Mouse (Mus musculus): ENCODE results near the gene Rhox2c.
"Not testable (repeated sequence)": the region's sequence is repeated elsewhere in the genome, so short reads cannot be mapped to it uniquely, and the experiment has no call there.

Rhox2c gene

DNA sequence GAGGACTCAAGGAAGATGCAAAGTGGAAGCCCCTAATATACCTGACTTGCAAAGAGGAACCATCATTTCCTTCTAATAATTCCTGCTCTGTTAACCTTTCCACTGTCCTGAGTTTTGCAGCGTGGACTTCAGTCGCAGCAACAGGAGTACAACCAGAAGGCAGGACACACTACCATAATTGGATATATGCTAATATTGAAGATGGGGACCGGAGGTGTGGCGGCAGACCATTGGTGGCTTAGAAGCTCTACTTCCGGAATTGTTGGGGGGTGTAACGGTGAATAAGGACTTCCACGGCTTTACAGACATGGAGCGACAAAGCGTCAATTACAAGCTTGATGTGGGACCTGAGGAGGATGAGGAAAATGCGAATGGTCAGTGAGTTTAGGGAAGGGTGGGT, at the start of gene Rhox2c:
Gene Rhox2c (plus strand): TSS at position 301 of the 400 bp plus-strand sequence.
- DNase-seq (ENCODE audit: low read depth) = not testable (repeated sequence)

DNA sequence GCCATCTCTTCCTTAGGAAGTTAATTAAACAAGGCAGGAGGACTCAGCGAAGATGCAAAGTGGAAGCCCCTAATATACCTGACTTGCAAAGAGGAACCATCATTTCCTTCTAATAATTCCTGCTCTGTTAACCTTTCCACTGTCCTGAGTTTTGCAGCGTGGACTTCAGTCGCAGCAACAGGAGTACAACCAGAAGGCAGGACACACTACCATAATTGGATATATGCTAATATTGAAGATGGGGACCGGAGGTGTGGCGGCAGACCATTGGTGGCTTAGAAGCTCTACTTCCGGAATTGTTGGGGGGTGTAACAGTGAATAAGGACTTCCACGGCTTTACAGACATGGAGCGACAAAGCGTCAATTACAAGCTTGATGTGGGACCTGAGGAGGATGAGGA, 41.7 kb upstream of the Rhox2c start, which contains the start of gene Rhox2b:
Gene Rhox2b (plus strand): TSS at position 301 of the 400 bp plus-strand sequence.
- not testable (repeated sequence) for DNase-seq (ENCODE audit: low read depth)

DNA sequence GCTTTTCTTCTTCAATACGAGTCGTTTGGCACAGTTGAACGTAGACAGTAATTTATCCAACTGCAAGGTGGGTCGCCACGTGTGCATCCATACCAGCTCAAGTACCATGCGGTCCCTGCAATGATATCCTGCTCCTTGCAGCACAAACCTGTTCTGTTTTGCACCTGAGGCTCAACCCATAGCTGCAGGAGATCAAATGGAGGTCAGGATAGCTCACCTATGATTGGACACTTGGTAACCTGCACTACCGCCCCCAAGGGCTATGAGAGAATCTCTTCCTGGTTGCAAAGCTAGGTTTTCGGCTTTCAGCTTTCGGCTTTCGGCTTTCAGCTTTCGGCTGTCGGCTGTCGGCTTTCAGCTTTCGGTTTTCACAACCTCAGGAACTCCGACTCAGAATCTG, 21.3 kb upstream of the Rhox2c start, which contains the start of gene Rhox4b:
Gene Rhox4b (plus strand): TSS at position 301 of the 400 bp plus-strand sequence.
- not testable (repeated sequence) for DNase-seq (ENCODE audit: low read depth)

DNA sequence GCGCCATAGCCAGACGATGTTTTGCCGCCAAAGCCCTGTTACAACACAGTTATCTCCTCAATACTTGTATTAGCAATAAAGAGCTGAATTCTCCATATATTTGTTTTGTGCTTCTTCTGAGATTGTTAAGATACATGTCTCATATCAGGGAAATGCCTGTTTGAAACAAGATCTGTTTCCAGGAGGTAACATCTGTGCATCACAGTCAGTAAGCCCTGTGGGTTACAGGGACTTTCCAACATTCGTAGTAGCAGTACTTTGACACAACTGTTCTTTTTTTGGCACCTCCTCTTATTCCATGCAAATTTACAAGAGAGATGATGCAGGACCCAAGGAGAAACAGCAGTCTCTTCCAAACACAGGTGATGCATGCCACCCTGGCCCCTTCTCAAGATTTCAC, 4.8 kb downstream of the Rhox2c start, which contains the start of gene Rhox3c:
Gene Rhox3c (plus strand): TSS at position 301 of the 400 bp plus-strand sequence.
- DNase-seq (ENCODE audit: low read depth) = not testable (repeated sequence)

DNA sequence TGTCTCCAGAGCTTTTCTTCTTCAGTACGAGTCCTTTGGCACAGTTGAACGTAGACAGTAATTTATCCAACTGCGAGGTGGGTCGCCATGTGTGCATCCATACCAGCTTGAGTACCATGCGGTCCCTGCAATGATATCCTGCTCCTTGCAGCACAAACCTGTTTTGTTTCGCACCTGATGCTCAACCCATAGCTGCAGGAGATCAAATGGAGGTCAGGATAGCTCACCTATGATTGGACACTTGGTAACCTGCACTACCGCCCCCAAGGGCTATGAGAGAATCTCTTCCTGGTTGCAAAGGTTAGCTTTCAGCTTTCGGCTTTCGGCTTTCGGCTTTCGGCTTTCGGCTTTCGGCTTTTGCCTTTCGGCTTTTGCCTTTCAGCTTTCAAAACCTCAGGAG, 26.6 kb downstream of the Rhox2c start, which contains the start of gene Rhox4c:
Gene Rhox4c (plus strand): TSS at position 301 of the 400 bp plus-strand sequence.
- not testable (repeated sequence) for DNase-seq (ENCODE audit: low read depth)

DNA sequence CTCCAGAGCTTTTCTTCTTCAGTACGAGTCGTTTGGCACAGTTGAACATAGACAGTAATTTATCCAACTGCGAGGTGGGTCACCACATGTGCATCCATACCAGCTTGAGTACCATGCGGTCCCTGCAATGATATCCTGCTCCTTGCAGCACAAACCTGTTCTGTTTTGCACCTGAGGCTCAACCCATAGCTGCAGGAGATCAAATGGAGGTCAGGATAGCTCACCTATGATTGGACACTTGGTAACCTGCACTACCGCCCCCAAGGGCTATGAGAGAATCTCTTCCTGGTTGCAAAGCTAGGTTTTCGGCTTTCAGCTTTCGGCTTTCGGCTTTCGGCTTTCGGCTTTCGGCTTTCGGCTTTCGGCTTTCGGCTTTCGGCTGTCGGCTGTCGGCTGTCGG, 60.6 kb downstream of the Rhox2c start, which contains the start of gene Rhox4d:
Gene Rhox4d (plus strand): TSS at position 301 of the 400 bp plus-strand sequence.
- not testable (repeated sequence) for DNase-seq (ENCODE audit: low read depth)
